Mouse (Mus musculus): ENCODE results near the gene Fzd4.
A peak's percentile ranks its signal among the peaks of the same experiment; 100 is the strongest.

Fzd4 gene

GRCm38 (mm10) chr7:89427101-89427500 lies 22.9 kb downstream of the Fzd4 start:
- no peak for DNase-seq (ENCODE audit: low spot score)

DNA sequence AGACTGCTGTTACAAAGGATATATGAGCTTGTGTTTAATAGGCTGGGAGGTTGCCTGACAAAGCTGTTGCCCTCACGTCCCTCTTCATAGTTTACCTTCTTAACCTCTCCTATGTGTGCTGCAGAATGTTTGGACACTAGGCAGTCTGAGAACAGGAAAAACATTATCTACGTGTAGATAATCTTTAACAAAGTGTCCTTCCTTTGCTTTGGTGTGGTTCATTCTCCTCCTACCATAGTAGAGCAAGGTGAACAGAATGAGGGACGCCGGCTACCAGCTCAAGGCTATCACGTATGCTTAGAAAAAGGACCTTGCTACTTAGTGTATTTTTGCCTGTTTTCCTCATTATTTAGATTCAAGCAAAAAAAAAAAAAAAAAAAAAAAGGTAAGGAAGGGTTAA lies 24.6 kb downstream of the Fzd4 start:
- DNase-seq (ENCODE audit: low spot score): no peak

DNA sequence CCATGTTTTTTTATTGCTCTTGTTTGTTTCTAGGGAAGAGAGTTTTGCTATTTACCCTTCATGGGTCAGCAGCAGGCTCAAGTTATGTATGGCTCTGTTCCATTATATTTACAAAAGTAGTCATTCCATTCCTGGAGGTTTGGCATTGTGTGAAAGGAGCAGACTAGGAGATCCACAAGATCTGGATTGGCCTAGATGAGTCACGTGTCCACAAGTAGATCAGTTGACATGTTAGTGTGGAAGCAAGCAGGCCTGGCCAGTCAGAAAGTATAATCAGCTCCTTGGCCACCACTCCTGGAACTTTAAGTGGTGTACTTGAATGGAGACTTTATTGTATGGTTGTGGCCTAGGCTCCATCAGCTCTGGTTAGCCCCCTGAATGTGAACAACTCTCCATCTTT lies 25.2 kb downstream of the Fzd4 start:
- DNase-seq (ENCODE audit: low spot score): no peak

- DNase-seq (ENCODE audit: low spot score): no peak
Observed at GRCm38 (mm10) chr7:89431185-89431584, 27.0 kb downstream of the Fzd4 start.

DNA sequence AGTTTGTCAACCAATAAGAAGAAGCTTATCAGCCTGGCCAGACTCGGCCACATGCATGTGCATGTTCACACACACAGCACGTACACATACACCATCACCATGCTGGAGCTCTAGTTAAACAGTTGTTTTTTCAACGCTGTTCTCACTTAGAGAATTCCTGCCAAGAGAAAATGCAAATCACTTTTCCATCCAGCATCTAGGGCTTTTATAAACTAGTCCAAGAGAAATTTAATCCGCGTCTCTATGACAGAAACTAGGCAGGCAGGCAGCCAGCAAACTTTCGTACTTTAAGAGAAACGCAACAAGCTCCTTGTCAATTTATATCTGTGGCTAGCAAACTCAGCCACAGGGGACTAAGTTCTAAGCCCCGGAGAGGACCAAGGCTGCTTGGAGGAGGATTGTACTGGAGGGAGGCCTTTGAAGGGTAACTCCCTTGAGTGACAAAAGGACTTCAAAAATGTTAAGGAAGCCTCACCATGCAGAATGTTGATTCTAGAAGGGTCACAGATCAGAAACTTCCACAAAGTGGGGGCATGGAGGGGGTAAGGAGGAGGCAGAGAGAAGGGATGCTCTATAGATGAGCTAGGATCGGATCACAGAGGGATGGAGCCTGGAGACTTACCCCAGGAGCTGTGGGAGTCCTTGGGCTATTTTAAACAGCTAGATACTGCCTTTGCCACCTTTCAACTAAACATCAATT lies 29.2 kb downstream of the Fzd4 start:
- DNase-seq (ENCODE audit: low spot score): no peak

DNA sequence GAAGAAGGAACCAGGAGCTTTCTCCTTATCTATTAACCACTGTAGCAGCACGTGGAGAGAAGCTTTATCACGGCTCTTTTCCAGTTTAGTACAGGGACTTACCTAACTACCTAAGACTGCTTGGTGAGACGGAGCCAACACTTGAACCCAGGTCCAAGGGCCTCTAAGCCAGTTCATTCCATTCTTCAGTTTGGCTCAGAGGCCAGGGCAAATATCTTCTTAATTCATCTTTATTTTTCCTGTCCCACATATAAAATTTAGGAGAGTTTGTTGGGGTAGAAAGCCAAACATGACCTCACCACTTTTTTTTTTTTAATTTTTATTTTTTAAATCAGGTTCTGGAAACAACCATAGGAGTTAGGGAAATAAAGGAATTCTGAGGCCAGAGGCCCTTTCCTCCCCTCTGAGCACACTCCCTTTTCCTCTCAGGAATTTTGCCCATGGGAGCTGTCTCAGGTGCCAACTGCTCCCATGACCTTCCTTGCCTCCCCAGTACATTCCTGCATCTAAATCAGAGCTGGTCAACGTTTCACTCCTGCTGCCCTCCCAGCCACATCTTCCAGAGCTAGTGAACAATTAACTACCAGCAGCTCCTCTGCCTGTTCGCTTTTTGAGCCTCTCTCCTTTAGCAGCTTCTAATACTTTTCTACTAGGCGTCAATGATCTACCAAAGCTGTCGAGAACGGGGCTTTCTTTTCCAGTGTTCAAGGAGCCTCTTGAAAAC lies 29.9 kb downstream of the Fzd4 start:
- DNase-seq (ENCODE audit: low spot score): no peak

DNA sequence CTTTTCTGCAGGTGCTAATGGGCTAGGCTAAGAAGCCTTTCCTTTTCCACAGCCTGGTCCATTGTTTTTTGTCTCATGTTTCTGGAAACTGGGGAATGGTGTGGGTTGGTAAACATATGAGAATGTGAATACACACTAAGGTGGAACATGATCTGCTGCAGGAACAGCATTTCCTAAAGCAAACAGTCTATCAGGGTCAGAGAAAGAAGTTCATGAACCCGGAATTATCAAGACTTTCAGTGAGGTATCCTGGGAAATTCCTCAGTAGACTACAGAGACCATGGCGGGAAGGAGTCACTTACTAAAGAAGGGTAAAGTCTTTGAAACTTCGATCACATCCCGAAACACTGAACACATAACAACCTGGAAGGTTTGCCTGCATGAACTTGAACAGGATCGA lies 32.2 kb downstream of the Fzd4 start:
- DNase-seq (ENCODE audit: low spot score): no peak

GRCm38 (mm10) chr7:89437589-89437988 lies 33.4 kb downstream of the Fzd4 start:
- DNase-seq (ENCODE audit: low spot score): peak; percentile 29

DNA sequence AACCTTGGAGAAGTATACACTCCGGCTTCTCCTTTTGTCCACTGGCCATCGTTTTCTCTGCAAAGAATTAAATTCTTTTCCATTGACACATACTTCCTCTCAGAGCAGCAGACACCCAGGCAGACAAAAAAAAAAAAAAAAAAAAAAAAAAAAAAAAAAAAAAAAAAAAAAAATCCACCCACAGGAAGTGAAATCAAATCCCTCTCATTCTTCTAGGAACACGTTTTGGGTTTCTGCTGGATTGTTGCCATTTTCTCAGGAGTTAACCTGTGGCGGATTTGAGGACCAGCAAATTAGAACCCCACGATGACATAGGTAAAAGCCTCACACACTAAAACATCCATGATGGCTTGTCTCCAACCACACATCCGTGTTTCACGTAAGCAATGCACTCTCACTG lies 37.1 kb downstream of the Fzd4 start:
- DNase-seq (ENCODE audit: low spot score): no peak

- no peak for DNase-seq (ENCODE audit: low spot score)
Observed at GRCm38 (mm10) chr7:89442242-89442641, 38.1 kb downstream of the Fzd4 start.

GRCm38 (mm10) chr7:89445137-89445536 lies 41.0 kb downstream of the Fzd4 start:
- no peak for DNase-seq (ENCODE audit: low spot score)

DNA sequence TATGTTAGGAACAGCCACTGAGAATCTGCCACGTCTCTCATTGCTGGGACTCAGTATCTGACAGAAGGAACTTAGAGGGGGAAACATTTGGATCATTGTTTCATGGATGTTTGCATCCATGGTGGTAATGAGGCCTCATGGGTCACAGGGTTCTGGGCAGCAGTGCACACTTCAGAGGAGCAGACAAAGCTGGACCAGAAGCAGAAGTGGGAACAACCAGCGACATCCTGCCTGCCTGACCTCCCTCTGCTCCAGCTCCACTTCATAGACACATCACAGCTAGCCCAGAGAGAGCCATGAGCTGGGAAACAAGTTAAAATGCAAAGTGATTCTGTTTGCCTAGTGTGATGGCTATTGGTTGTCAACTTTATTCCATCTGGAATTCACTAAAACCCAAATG lies 46.2 kb downstream of the Fzd4 start:
- no peak for DNase-seq (ENCODE audit: low spot score)

DNA sequence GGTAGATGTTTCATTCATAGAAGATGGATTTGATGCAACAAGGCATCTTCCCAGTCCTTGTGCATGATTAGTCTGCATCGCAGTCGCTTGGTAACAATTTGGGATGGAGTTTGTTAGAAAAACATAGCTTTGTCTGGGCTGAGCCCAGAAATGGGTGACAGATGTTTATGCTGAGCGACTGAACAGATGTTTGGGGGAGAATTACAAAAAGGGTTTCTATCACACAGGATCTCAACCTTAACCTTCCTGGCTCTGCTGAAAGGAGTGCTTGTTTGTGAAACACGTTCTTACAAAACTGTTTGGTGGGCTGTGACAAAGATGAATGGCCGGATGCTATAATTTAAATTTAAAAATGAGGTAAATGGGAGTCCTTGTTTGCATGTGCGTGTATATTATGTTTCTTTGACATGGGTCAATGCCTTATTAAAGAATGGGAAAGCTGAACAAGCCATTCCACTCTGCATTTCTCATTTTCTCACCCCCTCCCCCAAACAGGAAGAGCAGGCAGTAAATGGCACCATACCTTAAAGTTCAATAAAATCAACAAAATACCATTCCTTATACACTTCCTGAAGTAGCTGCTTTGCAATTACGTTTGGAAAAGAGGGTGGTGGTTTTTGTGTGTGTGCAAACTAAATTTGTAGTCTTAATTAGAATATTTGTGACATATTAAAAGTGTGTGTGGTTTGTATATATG lies 52.4 kb downstream of the Fzd4 start:
- no peak for DNase-seq (ENCODE audit: low spot score)

DNA sequence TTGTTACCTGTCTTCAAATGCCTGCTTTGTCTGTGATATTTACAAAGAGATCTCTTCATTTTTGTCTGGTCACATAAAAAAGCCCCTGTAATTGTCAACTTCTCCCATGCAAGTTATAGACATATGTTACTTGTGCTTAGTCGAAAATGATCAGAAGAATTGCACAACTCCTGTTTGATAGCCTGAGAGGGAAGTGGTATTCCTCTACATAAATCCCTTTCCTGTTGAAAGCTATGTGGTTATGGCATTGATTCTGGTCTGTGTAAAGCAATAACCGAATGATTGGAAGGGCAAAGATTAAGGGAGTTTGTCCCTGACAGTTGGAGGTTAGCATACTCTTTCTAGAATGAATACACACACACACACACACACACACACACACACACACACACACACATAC lies 55.5 kb downstream of the Fzd4 start:
- no peak for DNase-seq (ENCODE audit: low spot score)

DNA sequence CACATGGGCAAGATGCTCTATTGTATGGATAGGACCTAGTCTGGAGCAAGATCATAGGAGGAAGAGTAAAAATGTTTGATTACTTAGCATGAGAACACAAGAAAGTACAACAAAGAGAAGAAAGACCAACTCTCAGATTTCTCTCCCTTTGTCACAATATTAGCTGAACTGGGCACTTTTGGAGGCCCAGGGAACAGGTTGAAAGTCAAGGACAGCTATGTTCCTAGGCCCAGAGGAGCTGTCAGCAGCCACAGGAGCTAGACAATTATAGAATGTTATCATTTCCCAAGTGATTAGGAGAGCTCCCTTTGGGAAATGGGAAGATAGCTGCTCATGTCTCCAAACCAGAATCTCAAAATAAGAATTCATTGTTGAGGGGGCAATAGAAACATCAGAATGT lies 56.8 kb downstream of the Fzd4 start:
- no peak for DNase-seq (ENCODE audit: low spot score)

GRCm38 (mm10) chr7:89461351-89461750 lies 57.2 kb downstream of the Fzd4 start:
- DNase-seq (ENCODE audit: low spot score): no peak

All from MN1 (cell line).